Mouse (Mus musculus) T-helper 2 cell (primary cell): ENCODE measurements at regions not wholly inside any gene's neighbourhood (a gene's known extent, or its start where the extent isn't known, plus 50 kb on each side); places are given as distances from the start of the nearest gene placed in this dataset.

Experiments used
- in situ Hi-C: fragments of 300-600 bp; cut with MboI, MseI; formaldehyde crosslinking; loops from one replicate; pipeline ENCODE4 v1.15.1; 2025; ENCODE audit warnings: high pct_unique_total_duplicates

DNA sequence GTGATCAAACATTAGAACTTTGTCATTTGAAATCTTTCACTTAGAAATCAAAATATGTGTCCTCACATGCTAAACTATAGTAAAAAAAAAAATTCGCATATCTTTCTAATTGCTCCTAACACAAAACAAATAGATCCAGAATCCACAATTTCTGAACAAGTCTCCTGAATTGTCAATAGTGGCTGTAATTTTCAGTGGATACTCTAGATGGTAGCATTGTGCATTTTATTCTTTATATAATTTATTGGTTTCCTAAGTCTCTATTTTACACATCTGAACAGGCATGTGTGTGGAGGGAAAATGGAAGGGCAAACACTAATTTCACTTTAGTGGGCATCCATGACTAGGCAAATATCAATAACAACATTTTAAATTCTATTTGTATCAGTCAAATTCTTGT lies 63.7 kb upstream of the Tnmd start:
- in situ Hi-C loops, result loop anchor here (10.0 kb wide), 1 partner anchor 238 kb away; no protein-coding TSS in a partner anchor

- in situ Hi-C loops, result no loop called here
These were observed 65.2 kb upstream of the Pcdh19 start for GRCm38 (mm10) chrX:133754026-133754425.

DNA sequence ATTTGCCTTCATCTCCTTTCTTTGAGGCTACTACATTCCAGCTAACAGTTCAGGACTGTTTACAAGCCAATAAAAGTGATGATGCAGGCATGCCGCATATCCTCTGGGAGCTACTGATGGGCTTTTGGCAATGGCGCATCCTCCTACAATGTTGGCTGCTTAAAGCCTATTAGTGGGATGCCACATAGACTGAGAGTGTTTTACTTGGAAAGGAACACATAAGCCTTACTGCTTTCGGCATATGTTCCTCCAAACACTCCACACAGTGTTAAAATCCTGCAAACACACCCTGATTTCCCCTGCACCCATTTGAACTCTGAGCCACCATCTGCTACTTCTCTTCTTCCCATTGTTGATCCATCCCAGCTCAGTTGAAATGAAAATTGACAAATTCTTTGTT lies 63.4 kb upstream of the Pcdh19 start:
- in situ Hi-C loops, result no loop called here

- in situ Hi-C loops, result loop anchor here (10.0 kb wide), 1 partner anchor 1851 kb away; the partner anchor contains the start of gene Nxf7
These were observed 54.7 kb upstream of the Pcdh19 start for GRCm38 (mm10) chrX:133743446-133743845.

- in situ Hi-C loops, result no loop called here
These were observed 50.3 kb upstream of the Pcdh19 start for GRCm38 (mm10) chrX:133738980-133739632.
